Mouse (Mus musculus) bone marrow, adult 2 months (tissue): ENCODE measurements around the gene Mospd2.

Experiments used
- CTCF ChIP-seq: fragments of 200-500 bp; IDR thresholded peaks from 2 replicates; pipeline ENCODE4 v1.5.1; 2011; ENCODE audit warnings: low read length, control low read depth; ENCODE audit not compliant: control insufficient read depth, insufficient read depth
- POLR2A ChIP-seq: fragments of 200-500 bp; IDR thresholded peaks from 2 replicates; pipeline ENCODE4 v1.6.1; 2011; ENCODE audit warnings: low read depth, mild to moderate bottlenecking, control low read depth, low read length, borderline replicate concordance; ENCODE audit not compliant: control insufficient read depth

DNA sequence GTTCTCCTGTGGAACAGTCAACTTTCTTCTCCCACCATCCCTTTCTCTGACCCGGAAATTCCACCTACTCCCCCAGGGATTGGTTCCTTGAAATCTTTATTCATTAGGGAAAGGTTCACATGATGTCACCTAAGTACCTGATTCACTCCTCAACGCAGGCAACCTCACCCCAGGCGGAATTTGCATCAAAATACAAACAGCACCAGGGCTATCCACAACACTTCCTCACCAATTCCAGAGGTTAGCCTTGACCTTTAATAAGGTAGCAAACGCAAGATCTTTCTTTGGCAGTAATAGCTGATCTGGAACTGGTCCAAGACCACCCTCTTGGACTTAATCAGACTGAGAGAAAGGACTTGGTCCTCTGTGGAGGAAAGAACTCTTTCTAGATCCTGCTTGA is 23.0 kb upstream of the Mospd2 start:
- no peak for TF ChIP-seq CTCF
- TF ChIP-seq POLR2A: no peak
